Mouse (Mus musculus) E14TG2a.4 (cell line): ENCODE measurements at regions not wholly inside any gene's neighbourhood (a gene's known extent, or its start where the extent isn't known, plus 50 kb on each side); places are given as distances from the start of the nearest gene placed in this dataset.

Experiments used
- CTCF ChIP-seq: conservative IDR thresholded peaks from 2 replicates; pipeline ENCODE4 v1.5.1; 2014; ENCODE audit warnings: low read length
- NANOG ChIP-seq: IDR thresholded peaks from 2 replicates; pipeline ENCODE4 v1.6.1; 2014; ENCODE audit warnings: borderline replicate concordance, low read length, mixed read lengths
- POU5F1 ChIP-seq: IDR thresholded peaks from 2 replicates; pipeline ENCODE4 v1.6.1; 2014; ENCODE audit warnings: low read length, borderline replicate concordance

GRCm38 (mm10) chr15:68366816-68367215 lies 1866.1 kb upstream of the Lrrc6 start:
- TF ChIP-seq CTCF (no peak), POU5F1 (no peak), NANOG (no peak)
